Mouse (Mus musculus) CH12.LX (cell line): ENCODE results near the gene Nkx2-3. TPM values are rescaled to one million over a fixed set of nuclear protein-coding genes. Genes with fewer than 3 reads are reported as not detected.

Source experiments
- DNase-seq: peaks from one replicate; pipeline ENCODE4 v3.0.0-alpha.2; 2013; ENCODE audit errors: extremely low read depth
- H3K27ac ChIP-seq: 2 replicates; pipeline ENCODE4 v1.5.1; 2012; ENCODE audit warnings: low read depth, mild to moderate bottlenecking, control low read depth, moderate library complexity; ENCODE audit not compliant: insufficient read depth
- H3K27me3 ChIP-seq: replicated peaks from 2 replicates; pipeline ENCODE3; 2012; ENCODE audit warnings: inconsistent platforms
- H3K36me3 ChIP-seq, 2 experiments: replicated peaks in 1 of 2; 2 replicates each; pipeline versions ENCODE3 to v1.6.1; 2012; ENCODE audit warnings: inconsistent platforms in 1 of 2, low read length in 1 of 2, mild to moderate bottlenecking in 1 of 2, mixed read lengths in 1 of 2, moderate library complexity in 1 of 2; ENCODE audit not compliant: control insufficient read depth in 1 of 2, insufficient read depth in 1 of 2
- H3K4me1 ChIP-seq, 2 experiments: 2 replicates each; pipeline ENCODE4 v1.6.1; 2012; ENCODE audit warnings: inconsistent platforms in 1 of 2, moderate library complexity in 1 of 2; ENCODE audit not compliant: insufficient read depth in 2 of 2, control insufficient read depth in 1 of 2
- H3K4me2 ChIP-seq: 2 replicates; pipeline ENCODE4 v1.6.1; 2012; ENCODE audit warnings: low read depth, mild to moderate bottlenecking, control low read depth; ENCODE audit not compliant: poor library complexity, insufficient read depth, severe bottlenecking
- H3K4me3 ChIP-seq, 3 experiments: fragments of 150-350 bp in 1 of 3; sonication (generic) in 1 of 3; replicated peaks in 1 of 3; 2 replicates each; pipeline versions ENCODE3 to v1.5.1; 2011 to 2012; ENCODE audit warnings: low read depth in 2 of 3, low read length in 2 of 3, mild to moderate bottlenecking in 2 of 3, moderate library complexity in 2 of 3, control low read depth in 1 of 3, improper control_type of control experiment in 1 of 3, inconsistent platforms in 1 of 3, mixed read lengths in 1 of 3; ENCODE audit not compliant: poor library complexity in 1 of 3
- H3K79me2 ChIP-seq: replicated peaks from 2 replicates; pipeline ENCODE4 v1.6.1; 2012; ENCODE audit warnings: mild to moderate bottlenecking, moderate library complexity; ENCODE audit not compliant: control insufficient read depth, poor library complexity, insufficient read depth, severe bottlenecking; ENCODE audit errors: extremely low read depth
- H3K9ac ChIP-seq: 2 replicates; pipeline ENCODE4 v1.6.1; 2012; ENCODE audit warnings: low read depth, mild to moderate bottlenecking, control low read depth, moderate library complexity; ENCODE audit not compliant: insufficient read depth
- H3K9me3 ChIP-seq: replicated peaks from 2 replicates; pipeline ENCODE3; 2012; ENCODE audit warnings: low read length, inconsistent platforms, mixed read lengths
- CHD1 ChIP-seq: IDR thresholded peaks from 2 replicates; pipeline ENCODE4 v1.6.1; 2012; ENCODE audit warnings: low read depth, low read length, improper control_type of control experiment, inconsistent platforms
- CTCF ChIP-seq, 2 experiments: IDR thresholded peaks in 1 of 2; conservative IDR thresholded peaks in 1 of 2; 2 replicates each; pipeline ENCODE4 v1.5.1; 2011 to 2012; ENCODE audit warnings: low read depth in 2 of 2, low read length in 2 of 2, improper control_type of control experiment in 1 of 2, inconsistent platforms in 1 of 2, mild to moderate bottlenecking in 1 of 2, moderate library complexity in 1 of 2
- E2F4 ChIP-seq: IDR thresholded peaks from 2 replicates; pipeline ENCODE4 v1.6.1; 2011; ENCODE audit warnings: low read depth, low read length, improper control_type of control experiment; ENCODE audit not compliant: insufficient replicate concordance
- ELF1 ChIP-seq: IDR thresholded peaks from 2 replicates; pipeline ENCODE4 v1.6.1; 2014; ENCODE audit warnings: low read depth, mild to moderate bottlenecking, inconsistent platforms, low read length, improper control_type of control experiment
- EP300 ChIP-seq: IDR thresholded peaks from 2 replicates; pipeline ENCODE4 v1.6.1; 2011; ENCODE audit warnings: low read length, improper control_type of control experiment
- GABPA ChIP-seq: IDR thresholded peaks from 2 replicates; pipeline ENCODE4 v1.6.1; 2012; ENCODE audit warnings: low read depth, low read length, improper control_type of control experiment, inconsistent platforms; ENCODE audit not compliant: insufficient replicate concordance
- JUN ChIP-seq: IDR thresholded peaks from 2 replicates; pipeline ENCODE4 v1.6.1; 2011; ENCODE audit warnings: low read depth, mild to moderate bottlenecking, low read length, improper control_type of control experiment, moderate library complexity; ENCODE audit not compliant: insufficient read depth
- MAFK ChIP-seq: IDR thresholded peaks from 2 replicates; pipeline ENCODE4 v1.6.1; 2011; ENCODE audit warnings: low read length, improper control_type of control experiment; ENCODE audit not compliant: insufficient replicate concordance
- MAX ChIP-seq: IDR thresholded peaks from 2 replicates; pipeline ENCODE4 v1.6.1; 2011; ENCODE audit warnings: low read length, improper control_type of control experiment
- MAZ ChIP-seq: IDR thresholded peaks from 2 replicates; pipeline ENCODE4 v1.6.1; 2012; ENCODE audit warnings: low read depth, mild to moderate bottlenecking, inconsistent platforms, low read length, improper control_type of control experiment, moderate library complexity
- MEF2A ChIP-seq: IDR thresholded peaks from 2 replicates; pipeline ENCODE4 v1.6.1; 2014; ENCODE audit warnings: low read depth, mild to moderate bottlenecking, inconsistent platforms, low read length, improper control_type of control experiment, borderline replicate concordance
- NRF1 ChIP-seq: IDR thresholded peaks from 2 replicates; pipeline ENCODE4 v1.6.1; 2014; ENCODE audit warnings: low read depth, mild to moderate bottlenecking, inconsistent platforms, low read length, improper control_type of control experiment, moderate library complexity
- POLR2AphosphoS2 ChIP-seq: IDR thresholded peaks from 2 replicates; pipeline ENCODE4 v1.6.1; 2011; ENCODE audit warnings: low read depth, low read length, improper control_type of control experiment
- RAD21 ChIP-seq: IDR thresholded peaks from 2 replicates; pipeline ENCODE4 v1.6.1; 2011; ENCODE audit warnings: low read depth, mild to moderate bottlenecking, low read length, improper control_type of control experiment, moderate library complexity
- RCOR1 ChIP-seq: conservative IDR thresholded peaks from 2 replicates; pipeline ENCODE4 v1.6.1; 2012; ENCODE audit warnings: low read depth, mild to moderate bottlenecking, inconsistent platforms, low read length, improper control_type of control experiment
- SMC3 ChIP-seq: IDR thresholded peaks from 2 replicates; pipeline ENCODE4 v1.6.1; 2011; ENCODE audit warnings: low read depth, low read length, improper control_type of control experiment
- TCF12 ChIP-seq: IDR thresholded peaks from 2 replicates; pipeline ENCODE4 v1.6.1; 2014; ENCODE audit warnings: low read depth, mild to moderate bottlenecking, inconsistent platforms, low read length, improper control_type of control experiment
- USF1 ChIP-seq: IDR thresholded peaks from 2 replicates; pipeline ENCODE4 v1.6.1; 2014; ENCODE audit warnings: low read depth, mild to moderate bottlenecking, inconsistent platforms, low read length, improper control_type of control experiment
- ZC3H11A ChIP-seq: IDR thresholded peaks from 2 replicates; pipeline ENCODE4 v1.6.1; 2012; ENCODE audit warnings: low read depth, mild to moderate bottlenecking, inconsistent platforms, low read length, improper control_type of control experiment
- ZKSCAN1 ChIP-seq: IDR thresholded peaks from 2 replicates; pipeline ENCODE4 v1.6.1; 2012; ENCODE audit warnings: low read depth, inconsistent platforms, low read length, improper control_type of control experiment, borderline replicate concordance
- ZNF384 ChIP-seq: IDR thresholded peaks from 2 replicates; pipeline ENCODE4 v1.6.1; 2012; ENCODE audit warnings: low read depth, low read length, improper control_type of control experiment, inconsistent platforms
- dilution Hi-C: fragments of 300-500 bp; cut with MboI; formaldehyde crosslinking; loops from 2 replicates; pipeline ENCODE4 v1.14.3; 2020; ENCODE audit warnings: low sequenced_read_pairs; ENCODE audit not compliant: extremely low pct_unique_long_range_greater_than_20kb, extremely low pct_ligation_motif_present
- in situ Hi-C: fragments of 300-500 bp; cut with MboI; formaldehyde crosslinking; loops from 3 replicates; pipeline ENCODE4 v1.14.3; 2019; ENCODE audit warnings: low sequenced_read_pairs, low pct_ligation_motif_present, low pct_unique_long_range_greater_than_20kb, mixed read lengths
- polyA plus RNA-seq: library from polyadenylated mRNA; unstranded; fragments of >175 nt; gene quantifications from 2 replicates; pipeline ENCODE4 v1.2.1, GENCODE M21; 2012; ENCODE audit warnings: low read depth; ENCODE audit not compliant: insufficient read length
- total RNA-seq, 2 experiments: library from RNA; depleted of rRNA; stranded (reverse); fragments of 300-350 nt in 1 of 2; fragments of >200 nt in 1 of 2; gene quantifications; 2 replicates each; pipeline ENCODE4 v1.2.3; 2012 to 2014

Nkx2-3 gene
- total and polyA plus RNA-seq, 3 experiments: not detected

DNA sequence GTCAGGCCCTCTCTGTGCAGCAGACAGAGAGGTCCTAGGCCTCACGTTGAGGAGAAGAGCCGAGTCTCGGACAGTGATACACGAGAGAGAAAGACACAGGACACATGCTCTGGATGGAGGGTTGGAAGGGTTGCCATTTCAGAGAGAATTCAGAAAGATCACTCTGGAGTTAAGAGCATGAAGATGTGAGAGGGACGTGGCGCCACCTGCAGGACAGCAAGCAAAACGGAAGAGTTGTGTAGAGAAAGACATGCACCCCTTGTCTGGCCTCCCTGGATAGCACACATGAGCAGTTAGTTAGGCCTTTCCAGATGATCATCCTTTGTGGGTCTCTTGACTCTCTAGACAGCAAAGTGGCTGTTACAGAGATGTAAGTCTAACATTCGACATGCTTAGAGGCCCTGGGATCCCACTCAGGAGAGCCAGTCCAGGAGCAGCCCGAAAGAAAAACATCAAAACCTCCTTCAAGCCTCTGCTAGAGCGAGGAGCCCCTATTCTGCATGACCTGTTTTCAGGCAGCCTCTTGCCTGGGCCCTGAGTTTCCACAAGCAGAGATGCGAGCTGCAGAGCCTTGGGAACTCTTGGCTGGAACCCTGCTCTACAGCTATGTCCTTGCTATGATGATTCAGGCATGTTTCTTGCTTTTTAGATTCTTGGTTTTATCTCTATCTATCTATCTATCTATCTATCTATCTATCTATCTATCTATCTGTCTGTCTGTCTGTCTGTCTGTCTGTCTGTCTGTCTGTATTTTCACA lies 43.8 kb downstream of the Nkx2-3 start:
- DNase-seq: peak; percentile 83
- no peaks in the 10 kb centered on the region for H3K9me3 ChIP-seq
- H3K4me2 ChIP-seq: no peak overlapping the region
- H3K9ac ChIP-seq: no peak overlapping the region
- dilution Hi-C loops: no loop called here
- TF ChIP-seq RAD21 (peak; percentile 82), MAZ (no peak), USF1 (no peak), CTCF (conservative IDR thresholded peaks at IDR 0.05 in 1 of 2, IDR thresholded peaks at IDR 0.05 in 1 of 2; ENCODE audit: low read depth in 2 of 2, low read length in 2 of 2) (peak; percentile 80 to 91), ZC3H11A (0 out of 2 replicates have a peak, but pooled peaks have one; percentile 1), ZKSCAN1 (no peak), SMC3 (peak; percentile 91), GABPA (no peak), CHD1 (no peak), ZNF384 (no peak), TCF12 (no peak), MAFK (no peak), MEF2A (no peak), POLR2AphosphoS2 (no peak), EP300 (no peak), E2F4 (no peak)
- TF ChIP-seq, all 38 proteins: peak for 4
- H3K4me3 ChIP-seq: no peak overlapping the region
- H3K27ac ChIP-seq: no peak overlapping the region
- peaks cover 0 to 21% of the 10 kb centered on the region in 2 experiments; a peak in 3 of 4 replicates for H3K4me1 ChIP-seq
- H3K36me3 ChIP-seq: peaks cover 0 to 2% of the 10 kb centered on the region in 2 experiments
- no peaks in the 10 kb centered on the region for H3K27me3 ChIP-seq
- H3K79me2 ChIP-seq: no peaks in the 10 kb centered on the region
- in situ Hi-C loops: no loop called here

DNA sequence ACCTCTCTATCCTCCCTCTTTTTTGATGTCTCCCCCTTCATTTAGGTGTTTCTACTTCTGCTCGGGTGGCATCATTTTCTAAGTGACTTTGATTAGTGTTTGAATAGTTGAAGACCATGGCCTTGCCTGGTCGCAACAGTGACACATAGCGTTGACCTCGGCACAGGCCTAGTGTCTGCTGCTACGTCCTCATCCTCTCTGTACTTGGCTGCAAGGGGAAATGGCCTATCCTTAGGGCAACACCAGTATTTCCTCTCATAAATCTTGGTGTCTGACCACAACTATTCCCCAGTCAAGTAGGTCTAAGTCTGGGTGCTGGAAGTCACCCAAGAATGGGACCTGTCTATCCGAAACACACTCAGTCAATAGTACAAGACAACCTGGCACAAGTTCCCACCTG lies 47.5 kb downstream of the Nkx2-3 start:
- peaks cover 11 to 42% of the 10 kb centered on the region in 2 experiments for H3K4me1 ChIP-seq
- no peaks in the 10 kb centered on the region for H3K79me2 ChIP-seq
- H3K27me3 ChIP-seq: no peaks in the 10 kb centered on the region
- H3K9me3 ChIP-seq: no peaks in the 10 kb centered on the region
- no peak overlapping the region for H3K4me3 ChIP-seq
- no peak overlapping the region for H3K9ac ChIP-seq
- TF ChIP-seq JUN (no peak), NRF1 (no peak), RCOR1 (no peak), ZC3H11A (no peak), MAX (no peak), SMC3 (no peak), TCF12 (no peak), MAFK (no peak), ELF1 (no peak), GABPA (no peak)
- TF ChIP-seq, all 38 proteins: peak for 0
- H3K27ac ChIP-seq: no peak overlapping the region
- dilution Hi-C loops: no loop called here
- no peak overlapping the region for H3K4me2 ChIP-seq
- in situ Hi-C loops: loop anchor here (5.0 kb wide), 1 partner anchor 32 kb away; no protein-coding TSS in a partner anchor
- DNase-seq: no peak
- peaks cover 17 to 33% of the 10 kb centered on the region in 2 experiments for H3K36me3 ChIP-seq
